Mouse (Mus musculus) heart, embryonic 11.5 days (tissue): ENCODE measurements around the gene Chst10. TPM values are rescaled to one million over a fixed set of nuclear protein-coding genes. Genes with fewer than 3 reads are reported as not detected.

Source experiments
- ATAC-seq: fragments of 200-750 bp; cut with Nextera tagmentation; replicated peaks from 2 replicates; pipeline ENCODE4 v1.8.0; 2017; ENCODE audit warnings: moderate library complexity; ENCODE audit not compliant: insufficient number of reproducible peaks, low FRiP score, low TSS enrichment
- H3K27ac ChIP-seq: fragments of 300-500 bp; sonication (generic); 2 replicates; pipeline ENCODE4 v1.5.1; 2014; ENCODE audit warnings: mild to moderate bottlenecking, low read depth, low read length
- H3K27me3 ChIP-seq: fragments of 300-500 bp; sonication (generic); 2 replicates; pipeline ENCODE4 v1.6.1; 2014; ENCODE audit warnings: mild to moderate bottlenecking, low read length, mixed read lengths; ENCODE audit not compliant: control insufficient read depth, insufficient read depth
- H3K36me3 ChIP-seq: fragments of 300-500 bp; sonication (generic); 2 replicates; pipeline ENCODE4 v1.6.1; 2014; ENCODE audit warnings: mild to moderate bottlenecking, low read length, moderate library complexity, mixed read lengths; ENCODE audit not compliant: control insufficient read depth, insufficient read depth
- H3K4me1 ChIP-seq: fragments of 300-500 bp; sonication (generic); 2 replicates; pipeline ENCODE4 v1.6.1; 2014; ENCODE audit warnings: low read length; ENCODE audit not compliant: control insufficient read depth, insufficient read depth
- H3K4me2 ChIP-seq: fragments of 300-500 bp; sonication (generic); 2 replicates; pipeline ENCODE4 v1.6.1; 2014; ENCODE audit warnings: mild to moderate bottlenecking, moderate library complexity
- H3K4me3 ChIP-seq: fragments of 300-500 bp; sonication (generic); 2 replicates; pipeline ENCODE4 v1.5.1; 2014; ENCODE audit warnings: low read depth, low read length
- H3K9ac ChIP-seq: fragments of 300-500 bp; sonication (generic); 2 replicates; pipeline ENCODE4 v1.6.1; 2014; ENCODE audit warnings: mild to moderate bottlenecking, low read depth, low read length, moderate library complexity
- H3K9me3 ChIP-seq: fragments of 300-500 bp; sonication (generic); replicated peaks from 2 replicates; pipeline ENCODE4 v1.6.1; 2016; ENCODE audit warnings: low read length; ENCODE audit not compliant: control insufficient read depth
- WGBS: fragments of 180-500 bp; shearing (Covaris S2); extraction: QIAGEN DNeasy Blood & Tissue Kit; methylation state at CpG from one replicate; pipeline ENCODE4 v1.1.7; 2014; ENCODE audit not compliant: insufficient replicate concordance; 5-methylcytosine and 5-hydroxymethylcytosine counted together
- polyA plus RNA-seq: library from polyadenylated mRNA; unstranded; fragments of >200 nt; fragmentation: Nextera tagmentation; extraction: Ambion mirVana; gene quantifications from 2 replicates; pipeline ENCODE4 v1.2.1, GENCODE M21; 2014

Gene Chst10
- polyA plus RNA-seq, 1 experiment from 2014 or later = 7.1 TPM

DNA sequence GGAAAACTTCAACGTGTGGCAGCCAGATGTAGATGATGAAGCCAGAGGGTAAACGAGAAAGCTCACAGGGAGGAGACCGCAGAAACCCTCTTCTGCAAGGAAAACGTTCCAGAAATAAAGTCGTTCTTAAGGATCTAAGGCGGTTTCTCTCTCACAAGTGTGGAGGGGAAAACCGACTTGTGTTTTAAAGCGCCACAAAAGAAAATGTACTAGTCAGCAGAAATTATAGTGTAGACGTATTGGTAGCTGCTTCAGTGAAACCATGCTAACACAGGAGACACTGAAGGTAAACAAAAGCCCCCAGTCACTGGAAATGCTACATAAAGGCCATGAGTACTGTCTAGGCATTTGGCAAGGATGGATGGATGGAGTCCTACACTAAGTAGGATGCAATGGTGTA lies 80.7 kb downstream of the Chst10 start:
- H3K27me3 ChIP-seq = no peaks in the 10 kb centered on the region
- 72% methylated on average over 9 of the region's 9 CpGs for WGBS
- H3K9me3 ChIP-seq = no peaks in the 10 kb centered on the region
- H3K4me3 ChIP-seq = no peak overlapping the region
- no peak overlapping the region for H3K9ac ChIP-seq
- no peak overlapping the region for H3K27ac ChIP-seq
- H3K36me3 ChIP-seq = no peaks in the 10 kb centered on the region
- no peak overlapping the region for H3K4me2 ChIP-seq
- peaks cover 4% of the 10 kb centered on the region; the same call in 1 of the 2 replicates for H3K4me1 ChIP-seq
- ATAC-seq = no peak

DNA sequence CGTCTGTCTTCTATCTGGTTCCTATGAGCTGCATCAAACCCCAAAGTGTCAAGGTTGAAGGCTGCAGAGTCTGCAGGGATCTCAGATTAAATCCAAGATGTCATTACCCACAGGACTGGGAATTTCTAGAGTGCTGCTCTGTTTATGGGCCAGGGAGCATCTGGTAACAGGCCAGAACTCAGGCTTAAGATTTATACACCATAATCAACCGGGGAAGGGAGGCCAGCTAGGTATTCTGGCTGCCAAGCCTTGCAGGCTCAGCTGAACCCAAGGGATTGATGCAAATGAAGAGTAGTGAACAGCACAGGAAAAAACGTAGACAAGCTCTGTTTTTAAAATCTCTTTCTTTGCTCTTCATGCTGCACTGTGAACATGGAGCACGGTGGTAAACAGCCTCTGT lies 81.7 kb downstream of the Chst10 start:
- no peak overlapping the region for H3K4me2 ChIP-seq
- H3K27ac ChIP-seq = no peak overlapping the region
- H3K9me3 ChIP-seq = no peaks in the 10 kb centered on the region
- H3K4me3 ChIP-seq = no peak overlapping the region
- peaks cover 4% of the 10 kb centered on the region; the same call in 1 of the 2 replicates for H3K4me1 ChIP-seq
- no peaks in the 10 kb centered on the region for H3K27me3 ChIP-seq
- no peak overlapping the region for H3K9ac ChIP-seq
- no peaks in the 10 kb centered on the region for H3K36me3 ChIP-seq
- ATAC-seq = no peak
- 63% methylated on average over 4 of the region's 4 CpGs for WGBS

Other genes with a start within 250 kb of the Chst10 start
- gene Aff3, start 233.2 kb downstream of the Chst10 start, polyA plus RNA-seq = 6.6 and 6.7 TPM in 2 replicates
- 0.84 and 0.93 TPM in 2 replicates for gene Lonrf2, start 61.5 kb downstream of the Chst10 start, polyA plus RNA-seq
- not detected in 2 replicates for gene Nms, start 41.0 kb upstream of the Chst10 start, polyA plus RNA-seq
- 145 and 146 TPM in 2 replicates for gene Pdcl3, start 87.4 kb upstream of the Chst10 start, polyA plus RNA-seq